Mouse (Mus musculus) right cerebral cortex, postnatal 14 days (tissue): ENCODE measurements around the gene Ak3.

Experiments
- DNase-seq: peaks from one replicate; pipeline ENCODE4 v3.0.0; 2022

Gene Ak3

DNA sequence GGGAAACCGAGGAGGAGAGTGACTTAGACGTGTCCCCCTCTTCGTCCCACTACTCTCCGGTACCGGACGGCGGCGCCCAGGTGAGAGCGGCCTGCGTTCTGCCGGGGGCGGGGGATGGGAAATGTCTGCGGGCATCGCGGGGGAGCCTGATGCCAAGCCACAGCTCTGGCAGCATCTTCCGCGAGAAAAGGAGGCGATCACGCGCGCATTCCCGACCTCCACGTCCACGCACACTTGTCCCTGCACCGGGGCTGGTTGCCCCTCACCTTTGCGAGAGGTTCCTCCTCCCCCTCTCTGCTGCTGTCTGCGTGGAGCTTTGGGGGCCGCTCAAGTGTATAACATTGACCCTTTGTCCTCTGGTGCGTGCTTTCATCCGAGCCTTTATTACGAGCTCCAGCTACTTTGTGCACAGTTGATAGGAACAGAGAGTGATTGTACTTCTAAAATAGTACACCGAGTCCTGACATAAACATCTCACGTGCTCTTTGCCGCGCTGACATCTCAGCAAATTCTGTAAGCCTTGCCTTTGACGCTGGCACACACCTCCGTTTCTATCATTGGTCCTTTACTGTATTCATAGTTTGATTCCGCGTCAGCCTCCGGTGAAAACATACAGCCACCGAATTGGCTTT is 57.1 kb downstream of the Ak3 start:
- DNase-seq = peak; percentile 19

DNA sequence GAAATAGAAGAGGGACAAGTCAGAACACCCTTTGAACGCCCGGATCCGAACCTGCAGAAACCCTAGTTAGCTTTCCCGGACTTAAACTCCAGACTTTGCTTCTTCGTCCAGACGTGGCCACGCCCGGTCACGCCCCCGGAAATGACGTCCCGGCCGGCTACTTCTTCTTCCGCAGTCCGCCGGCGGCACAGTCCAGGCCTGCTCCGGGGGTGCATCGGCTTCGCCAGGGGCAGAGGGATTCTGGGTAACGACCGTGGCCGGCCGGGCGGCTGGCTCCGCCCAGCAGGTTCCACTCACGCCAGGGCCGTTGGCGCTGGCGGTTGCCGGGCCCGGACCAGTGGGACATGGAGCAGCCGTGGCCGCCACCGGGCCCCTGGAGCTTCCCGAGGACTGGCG is 57.6 kb downstream of the Ak3 start, which contains the start of gene Cdc37l1:
Gene Cdc37l1, plus strand, starts transcription at position 159 of the 396 bp plus-strand sequence.
- DNase-seq = peak; percentile 98

DNA sequence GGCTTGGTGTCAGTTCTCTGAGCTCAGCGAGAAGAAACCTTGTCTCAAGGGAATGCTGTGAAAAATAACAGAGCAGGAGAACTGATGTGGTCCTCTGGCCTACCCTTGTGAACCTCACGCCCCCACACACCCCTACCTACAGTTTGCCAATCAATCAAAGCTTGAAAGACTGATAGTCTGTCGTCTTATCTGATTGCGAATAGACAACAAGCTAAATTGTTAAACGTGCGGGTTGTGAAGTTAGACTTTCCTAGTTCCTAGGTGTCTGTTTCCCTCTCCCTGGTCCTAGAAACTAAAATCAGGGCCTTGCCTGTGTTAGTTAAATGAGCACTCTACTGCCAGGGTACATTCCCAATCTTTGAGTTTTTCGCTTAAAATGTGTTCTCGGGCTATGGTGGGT is 58.2 kb downstream of the Ak3 start:
- DNase-seq = no peak

DNA sequence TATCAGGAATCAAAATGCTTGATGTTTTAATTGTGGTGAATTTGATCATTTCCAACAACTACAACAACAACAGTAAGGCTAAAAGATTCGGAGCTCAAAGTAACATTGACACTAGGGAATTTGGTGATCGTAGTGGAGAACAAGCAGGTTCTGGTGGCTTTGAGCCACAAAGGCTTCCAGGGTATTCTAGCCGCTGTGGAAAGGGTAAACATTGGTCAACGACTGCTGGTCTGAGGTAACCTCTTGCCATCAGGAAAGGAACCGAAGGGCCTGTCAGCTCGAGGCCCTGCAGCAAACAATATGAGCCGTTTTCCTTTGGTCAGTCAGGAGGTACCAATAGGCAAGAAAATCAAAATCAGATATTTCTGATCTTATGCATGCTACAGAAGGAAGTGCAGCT is 65.1 kb downstream of the Ak3 start:
- DNase-seq = no peak

DNA sequence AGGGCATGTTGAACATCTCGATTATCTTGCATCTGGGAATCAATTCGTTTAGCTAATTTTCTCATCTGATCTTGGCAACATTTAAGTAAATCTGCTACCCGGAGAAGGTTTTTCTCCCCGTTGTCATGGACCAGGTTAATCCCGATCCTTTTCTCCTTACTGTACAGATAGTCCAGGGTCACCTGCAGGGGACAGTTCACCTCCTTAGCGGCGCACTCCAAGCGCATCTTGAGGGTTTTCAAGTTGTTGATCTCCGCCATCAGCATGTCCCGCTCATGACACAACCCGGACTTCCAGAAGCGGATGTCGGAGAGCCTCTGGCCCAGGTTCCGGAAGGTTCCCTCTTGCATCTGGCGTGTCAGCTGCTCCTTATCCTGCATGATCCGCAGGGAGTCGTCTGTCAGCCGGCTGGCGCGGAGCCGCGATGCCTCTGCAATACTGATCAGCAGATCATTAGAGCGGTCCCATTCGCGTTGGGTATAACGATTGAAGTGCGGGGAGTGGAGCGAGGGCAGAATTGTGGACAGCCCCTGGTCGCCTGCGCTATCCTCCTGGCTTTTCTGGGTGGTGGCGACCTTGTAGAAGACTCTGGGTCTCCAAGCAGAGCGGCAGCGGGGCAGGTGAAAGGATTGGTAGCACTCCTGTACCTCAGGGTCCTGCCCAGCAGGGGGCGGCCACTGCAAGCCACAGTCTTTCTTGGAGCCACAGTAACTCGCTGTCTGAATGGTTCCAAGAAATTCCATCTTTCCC is 72.7 kb downstream of the Ak3 start:
- peak; percentile 77 for DNase-seq
